Mouse (Mus musculus) splenic B cell, adult 2 months (primary cell): ENCODE data around the gene Rad51d.
A peak's percentile ranks its signal among the peaks of the same experiment; 100 is the strongest.

Experiments
- DNase-seq: peaks from one replicate; pipeline ENCODE4 v3.0.0-alpha.2; 2011; ENCODE audit warnings: low read depth, low spot score
- H3K27me3 ChIP-seq: 2 replicates; pipeline ENCODE4 v1.6.1; 2012; ENCODE audit warnings: mild to moderate bottlenecking, low read length, moderate library complexity, mixed read lengths; ENCODE audit not compliant: control insufficient read depth, poor library complexity, insufficient read depth, severe bottlenecking
- H3K36me3 ChIP-seq: 2 replicates; pipeline ENCODE4 v1.6.1; 2012; ENCODE audit warnings: mild to moderate bottlenecking, low read length, moderate library complexity, mixed read lengths; ENCODE audit not compliant: control insufficient read depth, poor library complexity, insufficient read depth, severe bottlenecking

Rad51d gene

DNA sequence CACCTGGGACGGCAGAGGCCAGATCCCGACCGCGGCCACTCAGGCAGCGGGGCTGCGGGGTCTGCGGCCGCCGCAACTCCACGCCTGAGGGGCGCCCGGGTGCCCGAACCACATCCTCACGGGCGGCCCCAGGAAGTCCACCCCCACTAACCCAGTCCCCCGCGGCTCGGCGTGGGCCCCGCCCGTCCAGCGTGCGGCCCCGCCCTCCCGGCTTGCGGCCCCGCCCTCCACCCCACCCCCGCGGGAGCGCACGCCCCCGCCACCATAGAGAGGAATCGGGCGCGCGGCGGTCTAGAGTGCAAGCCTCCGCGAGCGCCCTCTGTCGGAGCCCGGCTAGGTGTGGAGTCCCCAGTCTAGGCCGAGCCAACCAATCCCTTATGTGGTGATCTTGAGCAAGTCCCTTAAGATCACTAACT is 19.4 kb downstream of the Rad51d start, which contains the start of gene Rffl:
Gene Rffl, minus strand, starts transcription at position 180 of the 416 bp plus-strand sequence.
- Histone ChIP-seq H3K36me3 (no peaks in the 10 kb centered on the region), H3K27me3 (no peaks in the 10 kb centered on the region)
- peak; percentile 96 for DNase-seq

DNA sequence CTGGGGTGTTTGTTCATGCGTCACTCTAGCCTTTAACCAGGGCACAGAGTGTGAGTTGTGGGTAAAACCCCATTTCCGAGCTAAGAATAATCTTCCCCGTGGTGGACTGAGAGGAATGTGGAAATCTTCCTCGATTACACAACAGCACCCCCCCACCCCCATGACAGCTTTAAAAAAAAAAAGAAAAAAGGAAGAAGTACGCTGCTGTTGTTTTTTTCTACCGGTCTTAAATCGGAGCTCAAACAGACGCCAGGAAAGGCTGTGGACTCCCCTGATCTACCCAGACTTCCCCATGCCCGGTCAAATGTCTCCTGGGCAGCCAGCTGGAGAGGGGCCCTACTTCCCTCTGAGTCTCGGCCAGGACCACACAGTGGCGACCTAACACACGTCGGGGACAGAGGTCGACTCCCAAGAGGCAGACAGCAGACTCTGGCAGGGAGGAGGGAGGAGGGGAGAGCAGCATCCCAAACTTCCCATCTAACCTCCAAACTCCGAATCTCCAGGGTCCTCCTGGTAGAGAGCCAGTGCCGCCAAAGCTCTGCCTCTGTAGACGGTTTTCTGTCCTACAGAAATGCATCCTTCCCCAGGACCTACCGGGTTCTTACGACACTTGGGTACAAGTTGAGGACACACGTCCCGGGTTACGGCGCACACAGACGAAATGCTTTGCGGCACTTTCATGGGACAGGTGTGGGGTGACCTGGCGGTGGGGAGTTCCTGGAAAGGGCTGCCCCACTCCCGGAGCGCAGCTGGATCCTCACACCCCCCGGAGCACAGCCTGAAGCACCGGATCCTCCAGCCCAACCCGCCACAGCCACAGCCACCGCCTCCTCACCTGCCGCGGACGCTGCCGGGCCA is 20.0 kb downstream of the Rad51d start:
- Histone ChIP-seq H3K36me3 (no peaks in the 10 kb centered on the region), H3K27me3 (no peaks in the 10 kb centered on the region)
- peak; percentile 76 for DNase-seq

DNA sequence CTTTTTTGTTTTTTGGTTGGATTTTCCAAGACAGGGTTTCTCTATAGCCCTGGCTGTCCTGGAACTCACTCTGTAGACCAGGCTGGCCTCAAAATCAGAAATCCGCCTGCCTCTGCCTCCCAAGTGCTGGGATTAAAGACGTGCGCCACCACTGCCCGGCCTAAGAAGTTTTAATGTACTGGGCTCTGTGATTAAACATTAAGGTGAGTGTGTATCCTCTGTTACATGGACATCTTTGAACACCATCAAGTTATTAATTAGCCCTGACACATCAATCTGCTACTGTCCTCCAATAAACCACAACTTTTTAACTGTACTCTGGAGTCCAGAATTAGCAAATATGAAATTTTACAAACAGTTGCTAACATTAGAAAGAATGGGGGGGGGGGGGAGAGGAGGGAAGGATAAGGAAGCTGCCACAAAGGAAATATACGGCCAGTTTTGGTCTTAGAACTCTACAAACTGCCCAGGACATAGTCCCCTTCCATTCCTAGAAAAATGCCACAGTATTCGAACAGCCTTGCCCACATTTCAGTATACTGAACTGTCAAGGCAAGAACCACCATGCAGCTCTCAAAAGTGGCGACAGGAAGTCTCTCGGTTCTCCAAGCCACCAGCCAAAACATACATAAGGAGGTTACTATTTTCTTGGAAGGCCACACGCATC is 20.8 kb downstream of the Rad51d start:
- Histone ChIP-seq H3K36me3 (no peaks in the 10 kb centered on the region), H3K27me3 (no peaks in the 10 kb centered on the region)
- no peak for DNase-seq

DNA sequence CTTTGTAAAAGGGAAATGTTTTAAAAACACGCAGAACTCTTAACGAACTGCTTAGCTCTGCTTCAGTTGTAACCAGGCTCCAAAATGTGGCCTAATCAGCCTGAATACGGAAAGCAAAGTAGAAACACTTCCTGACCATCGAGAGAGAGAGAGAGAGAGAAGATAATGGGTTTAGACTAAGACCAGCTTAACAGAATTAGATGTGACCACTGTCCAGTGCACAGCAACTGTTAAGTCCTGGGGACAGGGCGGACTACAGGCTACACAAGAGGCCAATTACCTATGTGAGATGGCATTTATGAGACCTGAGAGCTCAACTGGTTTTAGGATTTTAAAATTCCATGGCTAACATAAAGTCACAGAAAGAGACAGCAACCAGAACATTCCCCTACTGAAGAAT is 22.5 kb downstream of the Rad51d start:
- Histone ChIP-seq H3K36me3 (no peaks in the 10 kb centered on the region), H3K27me3 (no peaks in the 10 kb centered on the region; the same call in 1 of the 2 replicates)
- DNase-seq = no peak

DNA sequence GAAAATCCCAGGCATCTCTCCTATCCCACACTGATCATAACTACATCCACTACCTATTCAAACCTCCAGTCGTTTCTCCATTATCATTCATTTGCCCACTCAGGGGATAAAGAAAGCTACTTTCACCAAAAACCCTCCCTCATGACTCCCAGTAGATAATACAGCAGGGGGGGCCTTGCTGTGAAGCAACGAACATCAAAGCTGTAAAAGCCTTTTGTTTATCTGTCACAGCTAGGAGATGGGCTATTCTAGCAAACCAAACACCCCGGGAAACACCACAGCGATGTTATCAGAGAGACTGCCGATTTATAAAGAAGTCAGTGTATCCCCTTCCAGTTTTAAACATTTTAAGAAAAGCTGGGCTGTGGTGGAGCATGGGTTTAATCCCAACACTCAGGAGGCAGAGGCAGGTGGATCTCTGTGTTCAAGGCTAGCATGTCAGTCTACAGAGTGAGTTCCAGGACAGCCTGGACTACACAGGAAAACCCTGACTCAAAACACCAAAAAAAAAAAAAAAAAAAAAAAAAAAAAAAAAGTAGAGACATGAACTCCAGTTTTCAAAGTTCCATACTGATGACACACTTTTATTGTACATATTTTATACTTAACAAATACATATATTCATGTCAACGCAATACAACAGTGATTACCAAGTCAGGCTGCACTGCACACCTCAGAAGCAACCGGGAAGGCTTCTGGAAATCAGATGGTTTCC is 23.4 kb downstream of the Rad51d start:
- no peak for DNase-seq
- H3K36me3 ChIP-seq = no peaks in the 10 kb centered on the region
- H3K27me3 ChIP-seq = no peaks in the 10 kb centered on the region; the same call in 1 of the 2 replicates

DNA sequence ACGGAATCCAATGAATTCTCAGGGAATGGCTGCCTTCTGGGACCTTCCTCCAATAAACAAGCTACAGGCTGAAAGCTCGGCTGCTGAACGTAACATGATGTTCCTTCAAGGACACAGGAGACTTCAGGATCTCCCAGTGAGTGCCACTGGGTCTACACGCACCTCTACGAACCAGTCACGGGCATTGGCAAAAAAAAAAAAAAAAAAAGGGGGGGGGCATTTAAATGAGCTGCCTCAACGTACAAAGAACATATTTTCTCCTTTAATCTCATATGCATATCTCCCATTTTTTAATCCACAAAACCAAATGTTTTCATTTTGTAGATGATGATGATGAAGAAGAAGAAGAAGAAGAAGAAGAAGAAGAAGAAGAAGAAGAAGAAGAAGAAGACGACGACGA is 24.5 kb downstream of the Rad51d start:
- no peaks in the 10 kb centered on the region for H3K36me3 ChIP-seq
- H3K27me3 ChIP-seq = no peaks in the 10 kb centered on the region; the same call in 1 of the 2 replicates
- no peak for DNase-seq

DNA sequence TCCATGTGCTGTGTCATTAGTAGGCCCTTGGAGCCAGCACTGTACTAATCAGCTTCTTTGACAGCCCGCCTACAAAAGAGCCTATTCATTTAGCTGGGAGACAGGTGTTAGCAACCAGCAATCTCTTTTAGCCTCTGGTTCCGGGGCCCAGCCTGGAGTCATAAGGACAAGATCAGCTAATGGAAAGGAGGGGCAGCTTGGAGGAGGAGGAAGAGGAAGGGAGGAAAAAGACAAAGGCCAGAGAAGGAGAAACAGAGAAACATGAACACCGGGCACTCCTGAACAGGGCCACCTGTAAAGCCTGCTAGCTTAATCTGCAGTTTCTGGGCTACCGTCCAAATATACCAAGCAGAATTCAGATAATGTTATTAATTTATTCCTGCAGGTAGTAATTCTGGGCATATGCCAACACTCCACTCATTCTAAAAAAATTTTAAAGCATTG is 26.9 kb downstream of the Rad51d start:
- no peaks in the 10 kb centered on the region for H3K36me3 ChIP-seq
- H3K27me3 ChIP-seq = no peaks in the 10 kb centered on the region; the same call in 1 of the 2 replicates
- DNase-seq = no peak

DNA sequence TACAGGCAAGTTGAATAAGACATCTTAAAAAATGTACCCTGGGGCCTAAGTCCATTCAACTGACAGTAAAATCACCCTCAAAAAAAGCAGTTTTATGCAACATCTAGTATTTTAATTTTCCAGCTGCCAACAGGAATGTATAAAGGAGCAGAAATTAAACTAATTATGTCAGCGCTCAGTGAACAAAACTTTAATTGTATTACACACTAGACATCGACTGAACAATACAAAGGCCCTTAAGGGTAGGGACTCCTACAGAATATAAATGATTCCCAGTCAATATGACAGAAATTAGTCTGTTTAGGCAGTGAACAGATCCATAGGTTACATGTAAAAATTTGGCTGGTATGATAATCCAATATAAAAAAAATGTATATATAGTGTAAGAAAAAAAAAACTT is 27.4 kb downstream of the Rad51d start:
- no peaks in the 10 kb centered on the region; the same call in 1 of the 2 replicates for H3K27me3 ChIP-seq
- no peaks in the 10 kb centered on the region for H3K36me3 ChIP-seq
- no peak for DNase-seq

DNA sequence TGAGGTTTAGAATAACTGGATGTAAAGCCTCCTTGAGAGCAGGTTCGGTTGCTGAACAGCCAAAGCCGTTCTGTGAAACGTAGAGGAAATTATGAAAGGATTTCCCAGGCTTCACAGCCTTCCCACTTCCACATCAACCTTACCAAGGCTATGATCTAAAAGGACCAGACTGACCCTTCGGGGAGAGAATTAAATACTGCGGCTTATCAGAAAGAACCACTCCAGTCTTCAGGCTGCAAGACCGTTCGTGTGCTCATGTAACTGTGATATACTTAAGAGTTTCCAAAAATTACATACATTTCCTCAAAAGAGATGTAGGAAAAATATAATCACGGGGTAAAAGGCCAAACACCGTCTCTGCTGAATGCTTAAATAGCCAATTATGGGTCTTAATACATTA is 27.8 kb downstream of the Rad51d start:
- H3K27me3 ChIP-seq = no peaks in the 10 kb centered on the region; the same call in 1 of the 2 replicates
- DNase-seq = no peak
- no peaks in the 10 kb centered on the region for H3K36me3 ChIP-seq

DNA sequence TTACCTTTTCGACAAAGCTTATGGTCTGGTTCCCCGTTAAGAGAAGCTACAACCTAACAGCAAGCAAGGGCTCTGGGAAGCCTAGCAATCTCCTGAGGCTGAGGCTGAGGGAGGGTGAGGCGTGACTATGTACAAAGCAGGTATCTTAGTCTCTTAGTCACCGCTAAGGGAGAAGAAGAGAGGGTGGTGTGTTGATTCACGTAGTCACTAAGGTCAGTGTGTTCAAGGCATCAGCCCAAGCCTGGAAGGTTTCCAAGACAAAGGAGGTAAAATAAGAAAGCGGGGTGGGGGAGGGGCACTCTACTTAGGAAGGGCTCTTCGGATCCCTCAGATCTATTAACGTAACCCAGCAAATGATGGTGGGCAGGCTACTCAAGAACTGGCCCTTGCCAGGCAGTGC is 28.9 kb downstream of the Rad51d start:
- DNase-seq = no peak
- no peaks in the 10 kb centered on the region; the same call in 1 of the 2 replicates for H3K27me3 ChIP-seq

DNA sequence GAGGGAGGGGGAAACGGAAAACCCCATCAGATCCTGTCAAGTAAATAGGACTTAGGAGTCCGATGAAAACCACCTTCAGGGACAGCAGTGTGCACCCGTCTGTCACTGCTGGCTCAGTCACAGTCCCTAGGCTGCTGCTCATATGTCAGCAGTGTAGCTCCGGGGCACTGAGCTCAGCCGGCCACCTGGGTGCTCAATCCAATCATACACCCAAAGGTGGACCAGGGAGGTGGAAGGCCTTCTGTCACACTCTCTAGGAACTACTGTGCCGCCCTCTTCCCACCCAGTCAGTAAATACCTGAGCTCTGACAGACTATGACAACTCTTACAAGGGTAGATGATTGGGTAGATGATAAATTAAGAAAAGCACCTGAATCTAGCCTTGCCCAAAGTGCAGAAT is 29.7 kb downstream of the Rad51d start:
- no peaks in the 10 kb centered on the region for H3K36me3 ChIP-seq

More for the DNA sequence above, 28.9 kb downstream of the Rad51d start:
- H3K36me3 ChIP-seq = no peaks in the 10 kb centered on the region

DNA sequence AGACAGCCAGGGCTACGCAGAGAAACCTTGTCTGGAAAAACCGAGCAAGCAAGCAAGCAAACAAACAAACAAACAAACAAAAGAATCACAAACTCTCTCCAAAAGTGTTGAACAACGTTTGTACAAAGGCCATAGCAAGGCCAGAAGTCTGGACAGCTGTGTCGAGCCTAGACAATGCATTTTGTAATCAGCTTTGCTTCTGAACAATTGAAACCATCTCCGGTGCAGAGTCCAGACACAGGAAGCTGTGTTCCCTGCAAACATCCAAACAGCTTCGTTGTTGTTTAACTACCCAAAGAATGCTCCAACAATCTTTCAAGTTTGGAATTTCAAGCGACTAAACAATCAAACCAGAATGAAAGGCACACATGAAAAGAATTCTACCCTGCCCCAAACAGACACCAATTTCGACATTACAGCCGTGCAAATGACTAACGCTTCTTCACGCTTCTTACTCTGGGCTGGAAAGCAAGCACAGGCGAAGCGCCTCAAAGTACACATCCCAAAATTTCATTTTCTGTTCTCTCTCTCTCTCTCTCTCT is 33.0 kb downstream of the Rad51d start:
- no peaks in the 10 kb centered on the region for H3K27me3 ChIP-seq
- no peak for DNase-seq
- no peaks in the 10 kb centered on the region for H3K36me3 ChIP-seq

More for the DNA sequence above, 29.7 kb downstream of the Rad51d start:
- no peak for DNase-seq
- no peaks in the 10 kb centered on the region; the same call in 1 of the 2 replicates for H3K27me3 ChIP-seq

DNA sequence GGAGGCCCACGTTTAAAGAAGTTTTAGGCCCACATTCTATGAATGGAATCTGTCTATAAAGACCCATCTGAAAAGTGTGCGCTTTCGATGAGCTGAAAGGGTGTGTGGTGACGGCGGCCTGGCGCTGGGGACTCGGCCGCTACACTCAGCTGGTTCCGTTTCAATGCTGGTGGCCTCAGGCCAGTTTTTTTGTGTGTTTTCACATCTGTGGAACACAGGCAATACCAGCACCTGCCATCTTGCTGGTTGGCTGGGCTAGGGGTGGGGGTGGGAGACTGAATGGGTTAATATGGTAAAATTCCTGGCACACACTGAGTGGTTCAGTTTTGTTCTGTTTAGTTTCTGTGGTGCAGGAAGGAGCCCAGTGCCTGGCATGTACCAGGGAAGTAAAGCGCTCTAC is 34.4 kb downstream of the Rad51d start:
- DNase-seq = no peak
- Histone ChIP-seq H3K36me3 (no peaks in the 10 kb centered on the region), H3K27me3 (no peaks in the 10 kb centered on the region)

DNA sequence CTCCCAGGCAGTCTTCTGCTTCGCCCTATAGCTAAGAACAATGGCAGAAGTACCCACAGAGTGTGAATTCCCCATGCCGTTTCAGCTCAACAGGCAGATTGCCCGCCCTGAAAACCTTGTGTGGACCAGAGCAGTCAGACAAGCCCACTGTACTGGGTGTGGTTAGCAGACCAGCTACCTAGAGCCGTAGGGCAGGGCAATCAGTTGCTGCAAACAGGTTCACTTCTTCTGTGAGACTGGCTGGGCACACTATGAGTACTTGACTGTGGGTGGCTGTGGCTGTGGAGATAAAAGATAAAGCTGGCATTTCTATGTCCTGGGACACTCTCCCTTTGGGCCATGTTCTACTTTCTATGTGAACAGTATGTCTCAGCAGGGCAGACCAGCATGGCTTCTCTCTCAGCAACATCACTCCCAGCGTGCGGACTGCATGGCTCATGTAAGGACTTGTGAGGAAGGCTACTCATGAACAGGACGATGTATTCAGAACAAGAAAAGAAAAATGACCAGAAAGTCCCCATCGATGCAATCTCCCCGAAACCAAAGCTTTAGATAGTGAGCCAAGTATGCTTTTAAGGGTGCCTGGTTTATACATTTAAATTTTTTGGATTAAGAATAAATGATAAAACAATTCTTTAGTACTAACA is 35.0 kb downstream of the Rad51d start:
- no peaks in the 10 kb centered on the region for H3K36me3 ChIP-seq
- DNase-seq = no peak
- no peaks in the 10 kb centered on the region for H3K27me3 ChIP-seq
